Mouse (Mus musculus) lung, embryonic 14.5 days (tissue): ENCODE data around the gene Gm45716. TPM values are rescaled to one million over a fixed set of nuclear protein-coding genes. Genes with fewer than 3 reads are reported as not detected.
A peak's percentile ranks its signal among the peaks of the same experiment; 100 is the strongest.

ENCODE experiments used
- ATAC-seq: fragments of 200-750 bp; cut with Nextera tagmentation; 2 replicates; pipeline ENCODE4 v1.8.0; 2017; ENCODE audit warnings: mild to moderate bottlenecking, moderate TSS enrichment, moderate library complexity; ENCODE audit not compliant: insufficient read depth
- DNase-seq: peaks from one replicate; pipeline ENCODE4 v3.0.0-alpha.2; 2015
- H3K27ac ChIP-seq: fragments of 300-500 bp; sonication (generic); 2 replicates; pipeline ENCODE4 v1.5.1; 2014; ENCODE audit warnings: low read depth, mild to moderate bottlenecking, moderate library complexity
- H3K27me3 ChIP-seq: fragments of 300-500 bp; sonication (generic); 2 replicates; pipeline ENCODE4 v1.6.1; 2014; ENCODE audit warnings: low read length, control low read depth; ENCODE audit not compliant: insufficient read depth
- H3K36me3 ChIP-seq: fragments of 300-500 bp; sonication (generic); 2 replicates; pipeline ENCODE4 v1.6.1; 2014; ENCODE audit warnings: control low read depth; ENCODE audit not compliant: insufficient read depth
- H3K4me1 ChIP-seq: fragments of 300-500 bp; sonication (generic); 2 replicates; pipeline ENCODE4 v1.6.1; 2014; ENCODE audit warnings: antibody characterized with exemption, control low read depth; ENCODE audit not compliant: insufficient read depth
- H3K4me2 ChIP-seq: fragments of 300-500 bp; sonication (generic); 2 replicates; pipeline ENCODE4 v1.6.1; 2014; ENCODE audit warnings: mild to moderate bottlenecking
- H3K4me3 ChIP-seq: fragments of 300-500 bp; sonication (generic); 2 replicates; pipeline ENCODE4 v1.5.1; 2014; ENCODE audit warnings: low read depth, low read length
- H3K9ac ChIP-seq: fragments of 300-500 bp; sonication (generic); 2 replicates; pipeline ENCODE4 v1.6.1; 2014
- H3K9me3 ChIP-seq: fragments of 300-500 bp; sonication (generic); 2 replicates; pipeline ENCODE4 v1.6.1; 2016; ENCODE audit warnings: low read depth, low read length, control low read depth
- CTCF ChIP-seq: IDR thresholded peaks from 2 replicates; pipeline ENCODE4 v1.5.1; 2016; ENCODE audit warnings: antibody characterized with exemption, low read depth
- WGBS: fragments of 180-500 bp; shearing (Covaris S2); extraction: QIAGEN DNeasy Blood & Tissue Kit; methylation state at CpG from one replicate; pipeline ENCODE4 v1.1.7; 2014; 5-methylcytosine and 5-hydroxymethylcytosine counted together
- polyA plus RNA-seq: library from polyadenylated mRNA; unstranded; fragments of >200 nt; fragmentation: Nextera tagmentation; extraction: Ambion mirVana; gene quantifications from 2 replicates; pipeline ENCODE4 v1.2.1, GENCODE M21; 2014

The Gm45716 gene
- polyA plus RNA-seq, 1 experiment from 2014 or later = 7.3 TPM

DNA sequence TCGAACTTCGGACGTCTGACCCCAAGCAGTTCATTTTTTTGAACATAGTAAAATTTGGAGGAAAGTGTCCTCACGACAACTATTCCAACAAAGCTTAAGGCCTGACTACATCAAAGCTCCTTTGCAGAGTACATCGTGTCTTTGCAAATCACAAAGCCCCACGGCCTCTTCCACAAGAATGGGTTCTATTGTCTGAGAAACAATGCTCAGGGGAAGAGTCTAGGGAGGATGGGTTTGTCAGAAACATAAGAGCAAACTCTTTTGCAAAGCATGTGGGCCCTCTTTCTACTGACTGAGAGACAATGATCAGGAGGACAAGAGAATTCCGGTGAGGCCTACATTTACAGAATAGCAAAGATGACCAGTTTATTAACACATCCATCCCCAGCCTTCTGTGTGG lies 26.8 kb downstream of the Gm45716 start:
- H3K4me3 ChIP-seq = no peak overlapping the region
- H3K9ac ChIP-seq = no peak overlapping the region
- DNase-seq = no peak
- H3K4me2 ChIP-seq = no peak overlapping the region
- H3K27ac ChIP-seq = no peak overlapping the region
- H3K27me3 ChIP-seq = no peaks in the 10 kb centered on the region
- H3K36me3 ChIP-seq = no peaks in the 10 kb centered on the region
- ATAC-seq = no peak
- H3K9me3 ChIP-seq = no peaks in the 10 kb centered on the region
- no peak for TF ChIP-seq CTCF
- 80% methylated on average over 7 of the region's 7 CpGs for WGBS
- H3K4me1 ChIP-seq = no peaks in the 10 kb centered on the region

- no peak for DNase-seq
- Histone ChIP-seq H3K9me3 (no peaks in the 10 kb centered on the region), H3K4me2 (no peak overlapping the region), H3K27me3 (no peaks in the 10 kb centered on the region), H3K4me1 (no peaks in the 10 kb centered on the region), H3K4me3 (no peak overlapping the region), H3K9ac (no peak overlapping the region), H3K27ac (no peak overlapping the region), H3K36me3 (no peaks in the 10 kb centered on the region)
- TF ChIP-seq CTCF = no peak
- no peak for ATAC-seq
- WGBS = 65% methylated on average over 6 of the region's 6 CpGs
Observed at GRCm38 (mm10) chr11:90220022-90220645, 32.7 kb downstream of the Gm45716 start.

DNA sequence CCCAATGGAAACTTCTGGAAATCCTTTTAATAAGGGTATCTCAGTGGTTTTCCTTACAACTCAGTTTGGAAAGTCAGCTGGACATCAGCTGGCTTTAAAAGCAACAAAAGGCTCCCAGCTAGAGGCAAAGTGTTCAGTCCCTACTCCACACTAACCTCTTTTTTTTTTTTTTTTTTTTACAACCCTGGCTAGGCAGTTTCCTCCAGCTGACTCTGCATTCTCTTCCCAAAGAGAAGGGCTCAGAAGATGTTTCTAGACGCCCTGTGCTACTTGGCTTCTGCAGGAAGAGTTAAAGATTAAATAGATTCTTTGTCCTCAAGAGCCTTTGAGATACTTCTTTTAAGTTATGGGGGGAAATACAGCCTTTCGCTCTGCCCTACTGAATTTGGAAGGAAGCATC lies 33.3 kb downstream of the Gm45716 start:
- Histone ChIP-seq H3K4me3 (no peak overlapping the region), H3K4me1 (no peaks in the 10 kb centered on the region), H3K4me2 (no peak overlapping the region), H3K27me3 (no peaks in the 10 kb centered on the region), H3K36me3 (no peaks in the 10 kb centered on the region), H3K9ac (no peak overlapping the region), H3K9me3 (no peaks in the 10 kb centered on the region), H3K27ac (no peak overlapping the region)
- DNase-seq = no peak
- TF ChIP-seq CTCF = no peak
- WGBS = 35% methylated on average over 2 of the region's 2 CpGs
- no peak for ATAC-seq

- H3K4me2 ChIP-seq = no peak overlapping the region
- ATAC-seq (no peak), DNase-seq (peak; percentile 50)
- no peak for TF ChIP-seq CTCF
- no peaks in the 10 kb centered on the region for H3K27me3 ChIP-seq
- no peak overlapping the region for H3K9ac ChIP-seq
- H3K4me3 ChIP-seq = no peak overlapping the region
- H3K9me3 ChIP-seq = no peaks in the 10 kb centered on the region
- H3K36me3 ChIP-seq = no peaks in the 10 kb centered on the region
- H3K27ac ChIP-seq = no peak overlapping the region
- 44% methylated on average over 11 of the region's 11 CpGs for WGBS
- no peaks in the 10 kb centered on the region for H3K4me1 ChIP-seq
Observed at GRCm38 (mm10) chr11:90224914-90225470, 37.5 kb downstream of the Gm45716 start.

GRCm38 (mm10) chr11:90227000-90227922 lies 39.8 kb downstream of the Gm45716 start:
- no peaks in the 10 kb centered on the region for H3K4me1 ChIP-seq
- H3K4me2 ChIP-seq = no peak overlapping the region
- no peak for ATAC-seq
- no peaks in the 10 kb centered on the region for H3K9me3 ChIP-seq
- TF ChIP-seq CTCF = no peak
- no peaks in the 10 kb centered on the region for H3K27me3 ChIP-seq
- DNase-seq = no peak
- no peak overlapping the region for H3K27ac ChIP-seq
- H3K9ac ChIP-seq = no peak overlapping the region
- 64% methylated on average over 12 of the region's 12 CpGs for WGBS
- H3K4me3 ChIP-seq = no peak overlapping the region
- no peaks in the 10 kb centered on the region for H3K36me3 ChIP-seq

DNA sequence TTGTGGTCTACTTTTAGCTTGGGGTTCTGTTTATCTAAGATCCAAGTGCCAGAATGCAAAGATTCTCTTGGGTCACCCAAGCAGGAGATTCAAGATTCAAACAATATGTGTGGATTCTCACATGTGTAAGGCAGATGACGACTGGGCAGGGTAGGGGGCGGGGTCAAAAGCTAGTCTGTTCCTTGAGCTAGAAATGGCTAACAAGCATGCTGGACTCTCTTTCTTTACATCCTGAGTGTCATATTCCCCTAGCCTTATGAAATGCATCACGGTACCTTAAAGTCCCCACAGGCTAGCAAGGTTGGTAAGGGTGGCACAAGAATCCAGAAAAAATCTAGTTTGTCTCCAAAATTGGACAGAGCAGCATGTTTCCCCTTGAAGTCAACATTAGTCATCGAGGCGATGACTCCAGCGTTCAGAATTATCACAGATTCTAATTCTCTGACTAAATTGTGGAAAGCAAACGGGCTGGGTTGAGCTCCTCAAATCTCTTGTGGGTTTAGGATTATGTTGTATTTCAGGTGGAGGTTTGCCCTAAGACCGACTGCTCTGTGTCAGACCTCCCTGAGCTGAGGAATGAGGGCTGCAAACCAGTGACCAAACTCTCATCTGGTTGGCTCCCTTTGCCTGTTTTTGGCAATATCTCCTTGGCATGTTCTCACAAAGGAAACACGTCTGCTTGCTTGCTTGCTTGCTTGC lies 40.9 kb downstream of the Gm45716 start:
- Histone ChIP-seq H3K4me1 (no peaks in the 10 kb centered on the region), H3K4me3 (no peak overlapping the region), H3K9me3 (no peaks in the 10 kb centered on the region), H3K4me2 (no peak overlapping the region), H3K27me3 (no peaks in the 10 kb centered on the region), H3K27ac (no peak overlapping the region), H3K9ac (no peak overlapping the region), H3K36me3 (no peaks in the 10 kb centered on the region)
- DNase-seq (no peak), ATAC-seq (no peak)
- TF ChIP-seq CTCF = no peak
- 83% methylated on average over 9 of the region's 9 CpGs for WGBS

DNA sequence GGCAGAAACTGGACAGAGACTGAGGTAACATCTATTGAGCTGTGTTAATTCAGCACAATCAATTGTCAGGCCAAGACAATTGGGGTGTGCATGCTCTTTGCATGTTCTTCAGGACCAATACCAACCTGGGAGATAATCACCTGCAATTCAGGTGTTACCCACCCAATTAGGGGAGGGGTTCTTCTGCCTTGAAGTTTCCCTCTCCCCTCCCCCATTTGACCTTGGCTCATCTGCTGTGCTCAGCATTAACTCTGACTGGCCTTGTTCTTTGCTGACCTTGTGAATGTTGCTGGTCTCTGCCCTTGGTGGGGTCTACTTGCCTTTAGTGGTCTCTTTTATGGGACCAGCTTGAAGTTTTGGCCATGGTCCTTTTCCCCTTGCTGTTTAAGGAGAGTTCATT lies 42.3 kb downstream of the Gm45716 start:
- no peaks in the 10 kb centered on the region for H3K9me3 ChIP-seq
- H3K4me3 ChIP-seq = no peak overlapping the region
- H3K4me1 ChIP-seq = no peaks in the 10 kb centered on the region
- DNase-seq (no peak), ATAC-seq (no peak)
- no peak overlapping the region for H3K27ac ChIP-seq
- H3K9ac ChIP-seq = no peak overlapping the region
- H3K4me2 ChIP-seq = no peak overlapping the region
- no peak for TF ChIP-seq CTCF
- H3K27me3 ChIP-seq = no peaks in the 10 kb centered on the region
- H3K36me3 ChIP-seq = no peaks in the 10 kb centered on the region
